Mouse (Mus musculus) lung, embryonic 16.5 days (tissue): Measurements from ENCODE around the gene C77080. TPM values are rescaled to one million over a fixed set of nuclear protein-coding genes. Genes with fewer than 3 reads are reported as not detected.
A peak's percentile ranks its signal among the peaks of the same experiment; 100 is the strongest.

ENCODE experiments used
- ATAC-seq: fragments of 200-750 bp; cut with Nextera tagmentation; 2 replicates; pipeline ENCODE4 v1.8.0; 2017; ENCODE audit warnings: low read depth, mild to moderate bottlenecking, moderate library complexity
- H3K27ac ChIP-seq: fragments of 300-500 bp; sonication (generic); 2 replicates; pipeline ENCODE4 v1.5.1; 2014; ENCODE audit warnings: mild to moderate bottlenecking, control low read depth, low read length
- H3K27me3 ChIP-seq: fragments of 300-500 bp; sonication (generic); 2 replicates; pipeline ENCODE4 v1.6.1; 2014; ENCODE audit warnings: low read depth, low read length, mixed read lengths; ENCODE audit not compliant: control insufficient read depth, insufficient read depth
- H3K36me3 ChIP-seq: fragments of 300-500 bp; sonication (generic); 2 replicates; pipeline ENCODE4 v1.6.1; 2014; ENCODE audit warnings: low read length; ENCODE audit not compliant: control insufficient read depth, insufficient read depth
- H3K4me1 ChIP-seq: fragments of 300-500 bp; sonication (generic); replicated peaks from 2 replicates; pipeline ENCODE4 v1.6.1; 2014; ENCODE audit warnings: low read length, mixed read lengths; ENCODE audit not compliant: control insufficient read depth, insufficient read depth
- H3K4me2 ChIP-seq: fragments of 300-500 bp; sonication (generic); 2 replicates; pipeline ENCODE4 v1.6.1; 2014; ENCODE audit warnings: low read depth, low read length, control low read depth
- H3K4me3 ChIP-seq: fragments of 300-500 bp; sonication (generic); 2 replicates; pipeline ENCODE4 v1.5.1; 2014; ENCODE audit warnings: mild to moderate bottlenecking, low read length, control low read depth
- H3K9ac ChIP-seq: fragments of 300-500 bp; sonication (generic); 2 replicates; pipeline ENCODE4 v1.6.1; 2014; ENCODE audit warnings: low read length, control low read depth
- H3K9me3 ChIP-seq: fragments of 300-500 bp; sonication (generic); 2 replicates; pipeline ENCODE4 v1.6.1; 2016; ENCODE audit warnings: low read length; ENCODE audit not compliant: control insufficient read depth
- WGBS: fragments of 180-500 bp; shearing (Covaris S2); extraction: QIAGEN DNeasy Blood & Tissue Kit; methylation state at CpG from one replicate; pipeline ENCODE4 v1.1.7; 2014; 5-methylcytosine and 5-hydroxymethylcytosine counted together
- polyA plus RNA-seq: library from polyadenylated mRNA; unstranded; fragments of >200 nt; fragmentation: Nextera tagmentation; extraction: Ambion mirVana; gene quantifications from 2 replicates; pipeline ENCODE4 v1.2.1, GENCODE M21; 2015

The C77080 gene
- polyA plus RNA-seq: 3.4 and 3.8 TPM in 2 replicates

GRCm38 (mm10) chr4:129261196-129261595 lies at the start of gene C77080:
TSS of gene C77080 (minus strand) at chr4:129261404.
- Histone ChIP-seq H3K9me3 (no peaks in the 10 kb centered on the region), H3K4me2 (no peak within 1 kb of the TSS), H3K9ac (no peak within 1 kb of the TSS), H3K4me3 (no peak within 1 kb of the TSS), H3K4me1 (peaks cover 23% of the 10 kb centered on the region), H3K36me3 (no peaks in the 10 kb centered on the region), H3K27ac (no peak within 1 kb of the TSS), H3K27me3 (no peaks in the 10 kb centered on the region)
- WGBS: 24% methylated on average over 3 of the region's 4 CpGs
- ATAC-seq: no peak

- Histone ChIP-seq H3K27ac (no peak overlapping the region), H3K4me1 (no peaks in the 10 kb centered on the region), H3K4me3 (no peak overlapping the region), H3K36me3 (peaks cover 45% of the 10 kb centered on the region), H3K9ac (no peak overlapping the region), H3K27me3 (no peaks in the 10 kb centered on the region), H3K4me2 (no peak overlapping the region), H3K9me3 (no peaks in the 10 kb centered on the region)
- 96% methylated on average over 1 of the region's 1 CpGs for WGBS
- ATAC-seq: no peak
These were observed 46.7 kb upstream of the C77080 start for GRCm38 (mm10) chr4:129307936-129308335.

GRCm38 (mm10) chr4:129304306-129304705 lies 43.1 kb upstream of the C77080 start:
- H3K4me3 ChIP-seq: no peak overlapping the region
- no peak overlapping the region for H3K27ac ChIP-seq
- ATAC-seq: 0 out of 2 replicates have a peak, but pooled peaks have one; percentile 36
- H3K4me2 ChIP-seq: no peak overlapping the region
- no peaks in the 10 kb centered on the region for H3K27me3 ChIP-seq
- H3K9ac ChIP-seq: no peak overlapping the region
- peaks cover 9% of the 10 kb centered on the region for H3K9me3 ChIP-seq
- peaks cover 3% of the 10 kb centered on the region for H3K4me1 ChIP-seq
- H3K36me3 ChIP-seq: peaks cover 20% of the 10 kb centered on the region
- 32% methylated on average over 1 of the region's 1 CpGs for WGBS

GRCm38 (mm10) chr4:129303816-129304215 lies 42.6 kb upstream of the C77080 start:
- no peak for ATAC-seq
- Histone ChIP-seq H3K9me3 (peaks cover 9% of the 10 kb centered on the region), H3K36me3 (peaks cover 16% of the 10 kb centered on the region), H3K9ac (no peak overlapping the region), H3K27ac (no peak overlapping the region), H3K4me1 (peaks cover 8% of the 10 kb centered on the region), H3K27me3 (no peaks in the 10 kb centered on the region), H3K4me2 (no peak overlapping the region), H3K4me3 (no peak overlapping the region)
- 80% methylated on average over 9 of the region's 9 CpGs for WGBS

GRCm38 (mm10) chr4:129303401-129303800 lies 42.2 kb upstream of the C77080 start:
- no peak overlapping the region for H3K4me3 ChIP-seq
- no peaks in the 10 kb centered on the region for H3K27me3 ChIP-seq
- peaks cover 9% of the 10 kb centered on the region for H3K9me3 ChIP-seq
- no peak overlapping the region for H3K9ac ChIP-seq
- no peak overlapping the region for H3K4me2 ChIP-seq
- no peak for ATAC-seq
- H3K36me3 ChIP-seq: peaks cover 14% of the 10 kb centered on the region
- H3K4me1 ChIP-seq: peaks cover 10% of the 10 kb centered on the region
- WGBS: 66% methylated on average over 5 of the region's 5 CpGs
- H3K27ac ChIP-seq: no peak overlapping the region

- Histone ChIP-seq H3K9me3 (peaks cover 9% of the 10 kb centered on the region), H3K4me2 (no peak overlapping the region), H3K27ac (no peak overlapping the region), H3K9ac (no peak overlapping the region), H3K4me3 (no peak overlapping the region), H3K4me1 (peaks cover 18% of the 10 kb centered on the region), H3K27me3 (no peaks in the 10 kb centered on the region), H3K36me3 (no peaks in the 10 kb centered on the region)
- WGBS: 33% methylated on average over 10 of the region's 10 CpGs
- ATAC-seq: no peak
These were observed 37.9 kb upstream of the C77080 start for GRCm38 (mm10) chr4:129299121-129299520.

- ATAC-seq: peak; percentile 79
- H3K27me3 ChIP-seq: no peaks in the 10 kb centered on the region; the same call in 1 of the 2 replicates
- H3K36me3 ChIP-seq: no peaks in the 10 kb centered on the region
- H3K4me1 ChIP-seq: peaks cover 18% of the 10 kb centered on the region
- H3K4me2 ChIP-seq: no peak overlapping the region
- H3K9ac ChIP-seq: no peak overlapping the region
- H3K4me3 ChIP-seq: no peak overlapping the region
- peaks cover 9% of the 10 kb centered on the region for H3K9me3 ChIP-seq
- 45% methylated on average over 4 of the region's 4 CpGs for WGBS
- no peak overlapping the region for H3K27ac ChIP-seq
These were observed 36.5 kb upstream of the C77080 start for GRCm38 (mm10) chr4:129297724-129298123.

GRCm38 (mm10) chr4:129296066-129296465 lies 34.9 kb upstream of the C77080 start:
- H3K4me3 ChIP-seq: no peak overlapping the region
- H3K4me1 ChIP-seq: peaks cover 18% of the 10 kb centered on the region
- no peak for ATAC-seq
- H3K27ac ChIP-seq: no peak overlapping the region
- WGBS: 55% methylated on average over 7 of the region's 7 CpGs
- no peaks in the 10 kb centered on the region; the same call in 1 of the 2 replicates for H3K9me3 ChIP-seq
- H3K9ac ChIP-seq: no peak overlapping the region
- H3K27me3 ChIP-seq: no peaks in the 10 kb centered on the region; the same call in 1 of the 2 replicates
- H3K36me3 ChIP-seq: no peaks in the 10 kb centered on the region
- H3K4me2 ChIP-seq: no peak overlapping the region

- Histone ChIP-seq H3K27ac (no peak overlapping the region), H3K9ac (no peak overlapping the region), H3K4me1 (peaks cover 18% of the 10 kb centered on the region), H3K4me2 (no peak overlapping the region), H3K4me3 (no peak overlapping the region), H3K27me3 (no peaks in the 10 kb centered on the region; the same call in 1 of the 2 replicates), H3K9me3 (no peaks in the 10 kb centered on the region), H3K36me3 (no peaks in the 10 kb centered on the region)
- ATAC-seq: no peak
- 25% methylated on average over 2 of the region's 2 CpGs for WGBS
These were observed 34.0 kb upstream of the C77080 start for GRCm38 (mm10) chr4:129295188-129295587.

GRCm38 (mm10) chr4:129293702-129294101 lies 32.5 kb upstream of the C77080 start:
- Histone ChIP-seq H3K4me1 (peaks cover 10% of the 10 kb centered on the region), H3K4me2 (peak overlapping the region; percentile 31; the same call in 1 of the 2 replicates), H3K27ac (no peak overlapping the region), H3K27me3 (no peaks in the 10 kb centered on the region; the same call in 1 of the 2 replicates), H3K9me3 (no peaks in the 10 kb centered on the region), H3K36me3 (no peaks in the 10 kb centered on the region), H3K9ac (no peak overlapping the region), H3K4me3 (no peak overlapping the region)
- WGBS: 20% methylated on average over 16 of the region's 16 CpGs
- no peak for ATAC-seq
